Mouse (Mus musculus): ENCODE data around the gene Rara.

DNA sequence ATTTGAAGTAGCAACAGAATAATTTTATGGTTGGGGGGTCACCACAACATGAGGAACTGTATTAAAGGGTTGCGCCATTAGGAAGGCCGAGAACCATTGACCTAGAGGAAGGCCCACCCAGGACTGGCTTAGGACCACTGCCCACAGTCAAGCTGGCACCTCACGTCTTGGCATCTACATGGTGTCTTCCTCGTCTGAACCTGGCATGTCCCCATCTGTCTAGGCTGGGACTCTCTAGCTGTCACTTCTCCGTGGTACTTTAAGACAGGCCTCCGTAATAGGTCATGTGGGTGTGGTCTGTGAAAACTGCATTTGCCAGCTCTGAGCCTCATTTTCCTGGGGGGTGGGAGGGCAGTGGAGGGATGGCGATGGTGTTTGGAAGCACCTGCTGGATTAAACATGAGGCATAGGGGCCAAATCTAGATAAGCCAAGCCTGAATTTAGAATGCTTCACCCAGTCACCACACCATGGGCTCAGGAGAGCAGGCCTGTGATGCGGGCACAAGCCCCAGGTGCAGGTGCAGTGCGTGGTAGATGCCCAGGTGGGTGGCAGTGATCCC lies 45.3 kb downstream of the Rara start:
- TF ChIP-seq POLR2A (IDR thresholded peaks at IDR 0.05; ENCODE audit: borderline replicate concordance, insufficient read depth, low read length) (no peak), CTCF (IDR thresholded peaks at IDR 0.05; ENCODE audit: borderline replicate concordance, insufficient read depth, low read depth, low read length) (no peak)

Measured in cerebellum, adult 2 months (tissue).